Mouse (Mus musculus) testis, adult 2 months (tissue): ENCODE data around the gene Fam227a. TPM values are rescaled to one million over a fixed set of nuclear protein-coding genes. Genes with fewer than 3 reads are reported as not detected.

ENCODE experiments used
- H3K27ac ChIP-seq: fragments of 200-500 bp; 2 replicates; pipeline ENCODE4 v1.5.1; 2012; ENCODE audit warnings: low read depth, low read length; ENCODE audit not compliant: control insufficient read depth, insufficient read depth
- H3K27me3 ChIP-seq: fragments of 200-500 bp; 2 replicates; pipeline ENCODE4 v1.6.1; 2012; ENCODE audit warnings: mild to moderate bottlenecking, low read length, moderate library complexity; ENCODE audit not compliant: control insufficient read depth, insufficient read depth
- H3K36me3 ChIP-seq: fragments of 200-500 bp; 2 replicates; pipeline ENCODE4 v1.6.1; 2012; ENCODE audit warnings: mild to moderate bottlenecking, low read length; ENCODE audit not compliant: control insufficient read depth, insufficient read depth
- H3K4me1 ChIP-seq: fragments of 200-500 bp; 2 replicates; pipeline ENCODE4 v1.6.1; 2012; ENCODE audit warnings: low read length; ENCODE audit not compliant: control insufficient read depth, insufficient read depth
- H3K4me3 ChIP-seq: fragments of 200-500 bp; 2 replicates; pipeline ENCODE4 v1.5.1; 2012; ENCODE audit warnings: low read depth, mild to moderate bottlenecking, low read length, moderate library complexity, mixed read lengths; ENCODE audit not compliant: control insufficient read depth
- CTCF ChIP-seq: fragments of 200-500 bp; IDR thresholded peaks from 2 replicates; pipeline ENCODE4 v1.5.1; 2012; ENCODE audit warnings: low read depth, mild to moderate bottlenecking, inconsistent platforms, low read length, moderate library complexity; ENCODE audit not compliant: control insufficient read depth, insufficient read depth, insufficient replicate concordance
- POLR2A ChIP-seq: fragments of 200-500 bp; IDR thresholded peaks from 2 replicates; pipeline ENCODE4 v1.6.1; 2012; ENCODE audit warnings: low read depth, mild to moderate bottlenecking, inconsistent platforms, low read length, moderate library complexity; ENCODE audit not compliant: control insufficient read depth
- polyA plus RNA-seq: library from polyadenylated mRNA; depleted of rRNA; stranded (reverse); fragments of >200 nt; gene quantifications from 2 replicates; pipeline ENCODE4 v1.2.3, GENCODE M21; 2012; rRNA removed

The Fam227a gene
- polyA plus RNA-seq = 20.0 and 20.4 TPM in 2 replicates

- Histone ChIP-seq H3K4me3 (peak within 1 kb of the TSS; percentile 99), H3K36me3 (peaks cover 2% of the 10 kb centered on the region), H3K27me3 (no peaks in the 10 kb centered on the region), H3K4me1 (peaks cover 3% of the 10 kb centered on the region; the same call in 1 of the 2 replicates), H3K27ac (peak within 1 kb of the TSS; percentile 98)
- TF ChIP-seq CTCF (no peak), POLR2A (peak; percentile 90)
Observed at GRCm38 (mm10) chr15:79658531-79659375, at the start of gene Fam227a, which contains the start of gene Cby1. Gene Fam227a (minus strand): TSS chr15:79658956. Gene Cby1 (plus strand): TSS chr15:79659199.

- Histone ChIP-seq H3K36me3 (peaks cover 2% of the 10 kb centered on the region; the same call in 1 of the 2 replicates), H3K27ac (no peak overlapping the region), H3K4me1 (no peaks in the 10 kb centered on the region), H3K27me3 (no peaks in the 10 kb centered on the region), H3K4me3 (no peak overlapping the region)
- no peak for TF ChIP-seq CTCF
- no peak for TF ChIP-seq POLR2A
Observed at GRCm38 (mm10) chr15:79708229-79708822, 49.6 kb upstream of the Fam227a start.

- H3K27me3 ChIP-seq = no peaks in the 10 kb centered on the region
- peaks cover 2% of the 10 kb centered on the region; the same call in 1 of the 2 replicates for H3K36me3 ChIP-seq
- TF ChIP-seq POLR2A = no peak
- no peak for TF ChIP-seq CTCF
Observed at GRCm38 (mm10) chr15:79706603-79707214, 48.0 kb upstream of the Fam227a start.

DNA sequence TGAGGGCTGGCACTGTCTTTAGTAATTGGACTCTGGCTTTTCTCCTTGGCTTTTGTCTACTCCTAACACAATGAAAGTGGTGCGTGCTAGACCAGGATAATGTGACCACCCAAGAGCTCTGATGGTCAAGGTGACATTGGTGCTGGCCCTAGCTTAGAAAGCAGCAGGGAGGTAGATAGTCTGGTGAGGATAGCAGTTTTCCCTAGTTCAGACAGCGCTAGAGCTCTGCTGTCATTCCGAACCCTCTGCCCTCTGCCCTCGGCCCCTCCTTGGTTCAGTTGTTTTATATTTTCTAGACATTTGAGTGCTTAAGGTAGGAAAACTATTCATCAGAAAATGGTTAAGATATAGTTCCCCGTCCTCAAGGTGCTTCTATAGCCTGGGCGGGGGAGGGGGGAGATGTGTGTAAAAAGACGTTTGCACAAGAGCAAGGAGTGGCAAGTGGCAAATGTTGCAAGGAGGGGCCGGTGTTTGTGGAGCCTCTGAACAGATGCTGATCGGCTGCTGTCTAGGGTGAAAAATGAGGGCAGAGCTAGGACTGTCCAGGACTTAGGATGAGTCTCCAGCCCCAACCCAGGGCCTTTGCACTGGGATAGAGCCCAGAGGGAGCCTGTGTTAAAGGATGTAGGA lies 38.9 kb upstream of the Fam227a start:
- no peaks in the 10 kb centered on the region; the same call in 1 of the 2 replicates for H3K36me3 ChIP-seq
- TF ChIP-seq CTCF (no peak), POLR2A (no peak)
- no peaks in the 10 kb centered on the region for H3K27me3 ChIP-seq
- peaks cover 8% of the 10 kb centered on the region for H3K4me1 ChIP-seq
- no peak overlapping the region for H3K4me3 ChIP-seq
- no peak overlapping the region for H3K27ac ChIP-seq

More at GRCm38 (mm10) chr15:79706603-79707214, 48.0 kb upstream of the Fam227a start:
- no peak overlapping the region for H3K4me3 ChIP-seq
- no peaks in the 10 kb centered on the region for H3K4me1 ChIP-seq
- H3K27ac ChIP-seq = no peak overlapping the region

DNA sequence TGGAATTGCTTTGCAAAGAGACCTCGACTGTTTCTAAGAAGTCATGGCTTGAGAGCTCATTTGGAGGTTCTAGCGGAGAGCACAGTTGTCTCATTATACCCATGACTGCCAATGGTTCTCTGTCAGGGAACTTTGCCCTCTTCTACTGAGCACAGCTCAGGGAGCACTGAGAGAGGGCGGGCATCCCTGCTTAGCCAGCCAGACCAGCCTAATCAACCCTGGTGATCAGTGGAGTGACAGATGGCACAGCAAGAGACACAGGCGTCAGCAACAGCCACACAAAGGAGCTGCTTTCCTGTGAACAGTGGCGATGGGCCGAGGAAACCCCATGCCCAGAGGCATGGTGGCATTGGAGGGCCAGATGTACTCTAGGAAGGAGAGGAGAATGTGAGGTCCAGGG lies 38.3 kb upstream of the Fam227a start:
- TF ChIP-seq CTCF (no peak), POLR2A (no peak)
- no peak overlapping the region for H3K27ac ChIP-seq

GRCm38 (mm10) chr15:79696508-79696907 lies 37.8 kb upstream of the Fam227a start:
- H3K27me3 ChIP-seq = no peaks in the 10 kb centered on the region
- no peaks in the 10 kb centered on the region; the same call in 1 of the 2 replicates for H3K36me3 ChIP-seq
- TF ChIP-seq CTCF (no peak), POLR2A (no peak)
- H3K27ac ChIP-seq = no peak overlapping the region
- peaks cover 10% of the 10 kb centered on the region for H3K4me1 ChIP-seq
- H3K4me3 ChIP-seq = no peak overlapping the region

More for the DNA sequence above, 38.3 kb upstream of the Fam227a start:
- H3K4me1 ChIP-seq = peaks cover 8% of the 10 kb centered on the region
- H3K4me3 ChIP-seq = no peak overlapping the region
- H3K27me3 ChIP-seq = no peaks in the 10 kb centered on the region
- H3K36me3 ChIP-seq = no peaks in the 10 kb centered on the region; the same call in 1 of the 2 replicates

DNA sequence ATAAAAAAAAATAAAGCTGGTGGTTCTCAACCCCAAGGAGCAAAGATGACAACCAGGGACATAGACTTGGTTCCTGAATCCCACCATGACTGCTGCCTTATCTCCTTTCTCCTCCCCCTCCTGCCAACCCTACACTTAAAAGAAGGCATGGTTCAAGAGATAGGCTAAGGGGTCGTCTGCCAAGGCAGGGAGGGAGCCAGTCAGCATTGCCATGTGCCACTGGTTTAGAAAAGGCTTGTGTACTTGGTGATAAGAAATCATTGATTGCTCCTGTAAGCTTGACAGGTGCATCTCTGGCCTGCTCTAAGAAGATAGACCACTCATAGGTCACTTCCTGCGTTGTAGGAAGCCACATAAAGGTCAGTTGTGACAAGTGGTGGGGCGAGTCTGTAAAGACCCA lies 36.8 kb upstream of the Fam227a start:
- no peaks in the 10 kb centered on the region; the same call in 1 of the 2 replicates for H3K36me3 ChIP-seq

More for the DNA sequence above, 36.8 kb upstream of the Fam227a start:
- no peak overlapping the region for H3K27ac ChIP-seq
- H3K4me1 ChIP-seq = peaks cover 13% of the 10 kb centered on the region
- no peak overlapping the region for H3K4me3 ChIP-seq
- TF ChIP-seq CTCF (no peak), POLR2A (no peak)
- no peaks in the 10 kb centered on the region for H3K27me3 ChIP-seq
